Mouse (Mus musculus) hindbrain, embryonic 16.5 days (tissue): ENCODE data around the gene Scn8a. TPM values are rescaled to one million over a fixed set of nuclear protein-coding genes. Genes with fewer than 3 reads are reported as not detected.
A peak's percentile ranks its signal among the peaks of the same experiment; 100 is the strongest.

Experiments
- ATAC-seq: fragments of 200-750 bp; cut with Nextera tagmentation; 2 replicates; pipeline ENCODE4 v1.8.0; 2017; ENCODE audit warnings: moderate TSS enrichment, moderate library complexity
- H3K27ac ChIP-seq: fragments of 300-500 bp; sonication (generic); 2 replicates; pipeline ENCODE4 v1.5.1; 2014; ENCODE audit warnings: low read depth, mild to moderate bottlenecking, control low read depth, low read length, moderate library complexity
- H3K27me3 ChIP-seq: fragments of 300-500 bp; sonication (generic); replicated peaks from 2 replicates; pipeline ENCODE4 v1.6.1; 2014; ENCODE audit warnings: low read length; ENCODE audit not compliant: control insufficient read depth, insufficient read depth
- H3K36me3 ChIP-seq: fragments of 300-500 bp; sonication (generic); 2 replicates; pipeline ENCODE4 v1.6.1; 2014; ENCODE audit warnings: mild to moderate bottlenecking, low read length, moderate library complexity, mixed read lengths; ENCODE audit not compliant: control insufficient read depth, insufficient read depth
- H3K4me1 ChIP-seq: fragments of 300-500 bp; sonication (generic); 2 replicates; pipeline ENCODE4 v1.6.1; 2014; ENCODE audit warnings: low read depth, low read length; ENCODE audit not compliant: control insufficient read depth, insufficient read depth
- H3K4me2 ChIP-seq: fragments of 300-500 bp; sonication (generic); 2 replicates; pipeline ENCODE4 v1.6.1; 2014; ENCODE audit warnings: mild to moderate bottlenecking, low read length, control low read depth, moderate library complexity
- H3K4me3 ChIP-seq: fragments of 300-500 bp; sonication (generic); 2 replicates; pipeline ENCODE4 v1.5.1; 2014; ENCODE audit warnings: mild to moderate bottlenecking, low read length, control low read depth, moderate library complexity
- H3K9ac ChIP-seq: fragments of 300-500 bp; sonication (generic); 2 replicates; pipeline ENCODE4 v1.6.1; 2014; ENCODE audit warnings: low read depth, mild to moderate bottlenecking, control low read depth, low read length, moderate library complexity
- H3K9me3 ChIP-seq: fragments of 300-500 bp; sonication (generic); 2 replicates; pipeline ENCODE4 v1.6.1; 2014; ENCODE audit warnings: mild to moderate bottlenecking, low read length, moderate library complexity; ENCODE audit not compliant: control insufficient read depth
- WGBS: fragments of 180-500 bp; shearing (Covaris S2); extraction: QIAGEN DNeasy Blood & Tissue Kit; methylation state at CpG from one replicate; pipeline ENCODE4 v1.1.7; 2014; 5-methylcytosine and 5-hydroxymethylcytosine counted together
- polyA plus RNA-seq: library from polyadenylated mRNA; unstranded; fragments of >200 nt; fragmentation: Nextera tagmentation; extraction: Ambion mirVana; gene quantifications from 2 replicates; pipeline ENCODE4 v1.2.1, GENCODE M21; 2015

Gene Scn8a
- polyA plus RNA-seq, 1 experiment from 2014 or later: 11.6 TPM

DNA sequence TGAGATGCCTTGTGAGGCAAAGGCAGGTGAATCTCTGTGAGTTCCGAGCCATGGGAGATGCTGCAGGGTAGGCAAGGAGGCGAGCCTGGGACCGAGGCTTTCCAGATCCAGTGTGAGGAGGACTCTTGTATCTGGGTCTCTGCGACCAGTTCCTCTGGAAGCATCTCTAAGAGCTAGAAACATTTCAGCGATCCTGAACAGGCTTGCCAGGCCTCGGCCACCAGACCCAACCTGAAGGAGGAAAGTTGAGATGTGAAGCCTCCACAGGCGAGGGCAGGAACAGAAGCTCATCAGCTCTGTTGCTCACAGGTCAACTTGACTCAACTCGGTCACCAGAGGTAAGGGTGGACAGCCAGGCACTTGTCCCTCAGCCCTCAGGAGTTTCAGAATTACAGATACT lies 221.9 kb downstream of the Scn8a start:
- Histone ChIP-seq H3K36me3 (no peaks in the 10 kb centered on the region), H3K9me3 (no peaks in the 10 kb centered on the region), H3K27ac (no peak overlapping the region), H3K4me2 (no peak overlapping the region), H3K27me3 (no peaks in the 10 kb centered on the region), H3K4me1 (peaks cover 16% of the 10 kb centered on the region), H3K4me3 (no peak overlapping the region), H3K9ac (no peak overlapping the region)
- no peak for ATAC-seq
- WGBS: 96% methylated on average over 8 of the region's 8 CpGs

DNA sequence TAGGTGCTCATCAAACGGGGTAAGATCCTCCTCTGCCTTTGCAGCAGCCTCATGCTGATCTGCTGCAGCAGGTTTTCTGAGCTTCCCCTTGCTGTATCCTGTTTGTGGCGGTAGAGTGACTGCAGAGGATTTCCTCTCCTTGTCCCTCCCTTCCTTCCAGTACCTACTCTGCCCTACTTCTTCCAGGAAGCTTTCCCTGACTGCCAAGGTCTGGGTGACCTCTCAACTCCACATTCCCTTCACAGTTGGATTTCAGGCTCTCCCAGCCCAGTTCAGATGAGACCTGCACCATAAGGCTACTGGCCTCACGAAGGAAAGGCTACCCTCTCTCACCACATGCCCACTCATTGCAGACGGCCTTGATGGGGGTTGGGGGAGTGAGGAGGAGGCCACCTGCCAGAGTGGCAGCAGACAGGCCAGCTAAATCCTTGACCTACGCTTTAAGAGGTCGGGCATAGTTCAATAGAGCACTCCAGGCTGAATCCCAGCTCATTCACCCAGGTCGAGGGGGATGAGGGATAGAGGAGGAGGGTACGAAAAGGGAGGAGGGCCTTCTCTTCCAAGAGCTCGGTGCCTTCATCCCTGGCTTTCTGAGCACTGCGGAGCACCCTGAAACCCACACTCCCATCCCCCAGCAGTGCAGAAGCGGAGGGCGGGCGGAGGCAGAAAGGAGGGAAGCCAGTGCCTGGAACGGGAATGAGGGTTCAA lies 222.6 kb downstream of the Scn8a start:
- ATAC-seq: 0 out of 2 replicates have a peak, but pooled peaks have one; percentile 2
- H3K4me2 ChIP-seq: no peak overlapping the region
- no peaks in the 10 kb centered on the region for H3K36me3 ChIP-seq
- peak overlapping the region; percentile 17; the same call in 1 of the 2 replicates for H3K9ac ChIP-seq
- H3K4me3 ChIP-seq: no peak overlapping the region
- WGBS: 30% methylated on average over 14 of the region's 14 CpGs
- no peaks in the 10 kb centered on the region for H3K27me3 ChIP-seq
- H3K9me3 ChIP-seq: no peaks in the 10 kb centered on the region
- H3K4me1 ChIP-seq: peaks cover 16% of the 10 kb centered on the region
- H3K27ac ChIP-seq: peak overlapping the region; percentile 64

DNA sequence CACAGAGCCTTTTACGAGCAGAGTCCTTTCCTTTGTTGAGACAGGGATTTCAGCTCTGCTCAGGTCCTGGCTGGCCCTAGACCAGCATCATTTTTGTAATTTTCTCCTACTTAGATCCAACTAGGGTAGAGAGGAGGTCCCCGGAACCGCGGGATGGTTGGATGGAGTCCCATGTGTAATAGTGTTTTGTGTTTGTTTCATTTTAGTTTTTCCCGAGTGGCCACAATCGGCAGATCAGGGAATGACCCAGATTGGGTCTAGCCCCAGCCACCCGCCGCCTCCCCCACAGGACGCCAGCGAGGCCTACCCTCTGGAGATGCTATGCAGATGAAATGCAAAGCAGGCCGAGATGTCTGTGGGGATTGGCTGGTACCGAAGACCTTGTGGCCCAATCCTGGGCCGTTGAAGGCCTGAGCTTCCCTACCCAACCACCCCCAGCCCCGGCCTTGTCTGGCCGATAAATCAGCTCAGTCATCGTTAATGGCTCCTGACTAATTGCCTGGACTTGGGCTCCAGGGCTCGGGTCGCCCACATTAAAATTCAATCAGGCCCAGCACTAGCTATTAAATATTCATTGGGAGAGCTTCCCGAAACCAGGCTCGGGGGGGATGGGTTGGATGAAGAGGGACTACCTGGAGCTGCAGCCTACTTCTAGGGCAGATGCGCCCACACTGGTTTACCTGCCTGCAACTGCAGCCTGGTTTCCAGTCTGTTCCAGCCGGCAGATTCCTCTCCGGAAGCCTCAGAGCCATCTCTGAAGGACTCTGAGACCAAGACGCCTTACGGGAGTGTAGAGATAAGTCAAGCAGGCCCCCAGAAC lies 223.4 kb downstream of the Scn8a start:
- H3K36me3 ChIP-seq: no peaks in the 10 kb centered on the region
- peak overlapping the region; percentile 31 for H3K4me2 ChIP-seq
- H3K4me3 ChIP-seq: no peak overlapping the region
- H3K4me1 ChIP-seq: peaks cover 18% of the 10 kb centered on the region
- no peaks in the 10 kb centered on the region for H3K9me3 ChIP-seq
- 11% methylated on average over 25 of the region's 25 CpGs for WGBS
- no peaks in the 10 kb centered on the region for H3K27me3 ChIP-seq
- H3K27ac ChIP-seq: peak overlapping the region; percentile 64
- 0 out of 2 replicates have a peak overlapping the region, but pooled peaks have one; percentile 11 for H3K9ac ChIP-seq
- peak; percentile 84 for ATAC-seq

DNA sequence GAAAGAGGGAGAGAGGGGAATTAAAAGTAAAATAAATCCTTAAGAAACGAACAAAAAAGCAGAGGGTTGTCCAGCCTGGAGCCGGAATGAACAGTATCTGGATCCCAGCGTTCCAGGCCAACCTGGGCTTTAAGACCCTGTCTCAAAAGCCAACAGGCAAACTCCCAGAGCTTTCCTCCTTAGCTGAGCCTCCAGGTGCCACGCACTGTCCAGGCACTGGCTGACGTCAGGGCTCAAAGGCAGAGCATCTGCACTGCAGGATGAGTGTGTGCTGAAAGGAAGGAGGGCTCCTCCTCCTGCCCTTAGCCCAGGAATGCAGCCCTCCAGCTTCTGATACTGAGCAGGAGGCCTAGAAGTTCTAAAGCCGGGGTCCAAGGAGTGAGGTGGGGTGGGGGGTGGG lies 224.3 kb downstream of the Scn8a start:
- H3K4me3 ChIP-seq: no peak overlapping the region
- H3K27ac ChIP-seq: no peak overlapping the region
- H3K4me1 ChIP-seq: peaks cover 20% of the 10 kb centered on the region
- no peak for ATAC-seq
- 47% methylated on average over 6 of the region's 6 CpGs for WGBS
- no peaks in the 10 kb centered on the region for H3K27me3 ChIP-seq
- no peak overlapping the region for H3K4me2 ChIP-seq
- no peaks in the 10 kb centered on the region for H3K36me3 ChIP-seq
- no peak overlapping the region for H3K9ac ChIP-seq
- no peaks in the 10 kb centered on the region for H3K9me3 ChIP-seq

GRCm38 (mm10) chr15:101094979-101095378 lies 225.3 kb downstream of the Scn8a start:
- Histone ChIP-seq H3K4me3 (no peak overlapping the region), H3K36me3 (no peaks in the 10 kb centered on the region), H3K9ac (no peak overlapping the region), H3K4me2 (no peak overlapping the region), H3K27me3 (no peaks in the 10 kb centered on the region), H3K4me1 (peaks cover 20% of the 10 kb centered on the region), H3K27ac (no peak overlapping the region), H3K9me3 (no peaks in the 10 kb centered on the region)
- no peak for ATAC-seq
- WGBS: 64% methylated on average over 9 of the region's 9 CpGs

DNA sequence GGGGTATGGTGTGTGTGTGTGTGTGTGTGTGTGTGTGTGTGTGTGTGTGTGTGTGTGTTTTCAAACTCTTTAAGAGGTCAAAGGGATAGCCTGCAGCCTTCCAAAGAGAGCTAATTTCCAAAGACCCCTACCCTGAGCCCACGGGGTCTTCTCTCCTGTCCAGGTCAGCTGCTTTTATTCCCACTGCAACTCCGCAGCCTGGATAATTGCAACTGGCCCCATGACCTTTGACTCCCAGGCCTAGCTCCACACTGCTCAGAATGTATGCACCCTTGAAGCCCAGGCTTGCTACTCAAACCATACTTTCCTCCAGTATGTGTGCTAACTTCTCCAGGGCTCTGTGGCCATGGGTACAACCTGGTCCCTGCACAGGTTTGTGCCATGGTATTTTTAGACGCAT lies 225.7 kb downstream of the Scn8a start:
- H3K4me3 ChIP-seq: no peak overlapping the region
- no peak overlapping the region for H3K9ac ChIP-seq
- 49% methylated on average over 3 of the region's 3 CpGs for WGBS
- no peaks in the 10 kb centered on the region for H3K9me3 ChIP-seq
- no peaks in the 10 kb centered on the region for H3K36me3 ChIP-seq
- no peak overlapping the region for H3K27ac ChIP-seq
- peaks cover 20% of the 10 kb centered on the region for H3K4me1 ChIP-seq
- no peak overlapping the region for H3K4me2 ChIP-seq
- ATAC-seq: no peak
- H3K27me3 ChIP-seq: no peaks in the 10 kb centered on the region

Other genes starting within 250 kb of the Scn8a start
- 3.6 and 4.1 TPM in 2 replicates for gene Smagp, start 232.9 kb upstream of the Scn8a start, polyA plus RNA-seq
- gene Bin2, start 200.3 kb upstream of the Scn8a start, polyA plus RNA-seq: 1.6 and 1.9 TPM in 2 replicates
- gene Cela1, start 181.9 kb upstream of the Scn8a start, polyA plus RNA-seq: 1.4 and 2.0 TPM in 2 replicates
- 0.17 and 0.30 TPM in 2 replicates for gene Galnt6, start 140.5 kb upstream of the Scn8a start, polyA plus RNA-seq
- 24.7 and 27.9 TPM in 2 replicates for gene Slc4a8, start 108.1 kb upstream of the Scn8a start, polyA plus RNA-seq
- not detected in 2 replicates for gene Gm47841, start 177.5 kb downstream of the Scn8a start, polyA plus RNA-seq
- gene Fignl2, start 208.7 kb downstream of the Scn8a start, polyA plus RNA-seq: 0.06 and 0.09 TPM in 2 replicates
- gene Ankrd33, start 245.9 kb downstream of the Scn8a start, polyA plus RNA-seq: not detected in 2 replicates